Comparison of ENCODE assay signal across 8 mouse cellular contexts in genomic region chr10:68191691-68192380, GRCm38 (mm10).
DNase-seq lines count a peak whose midpoint lies in the region; ATAC-seq and TF ChIP-seq lines count a peak whose summit lies in the region.

No protein-coding gene starts in this region.

- 0 out of 2 replicates have a peak overlapping the region, but pooled peaks have one; percentile 4 for H3K4me3 ChIP-seq in intestine, postnatal 0 days (ENCODE audit: low read depth, low read length)
- H3K4me3 ChIP-seq in liver, embryonic 15.5 days (replicated peaks) = no peak overlapping the region
- no peak overlapping the region for H3K4me3 ChIP-seq in neural tube, embryonic 15.5 days (replicated peaks)

- no peak overlapping the region for H3K9ac ChIP-seq in intestine, postnatal 0 days (ENCODE audit: low read depth, low read length)
- no peak overlapping the region for H3K9ac ChIP-seq in liver, embryonic 15.5 days
- no peak overlapping the region for H3K9ac ChIP-seq in neural tube, embryonic 15.5 days (replicated peaks)

- ATAC-seq in CD4-positive, CD25-positive, alpha-beta regulatory T cell, adult 4 months = peak; percentile 44
- no peak for ATAC-seq in intestine, postnatal 0 days
- no peak for ATAC-seq in liver, embryonic 15.5 days (ENCODE audit: insufficient read depth)
- ATAC-seq in neural tube, embryonic 15.5 days (ENCODE audit: low FRiP score) = no peak

- no peaks in the 10 kb centered on the region; the same call in 1 of the 2 replicates for H3K36me3 ChIP-seq in intestine, postnatal 0 days (ENCODE audit: control insufficient read depth, insufficient read depth)
- no peaks in the 10 kb centered on the region for H3K36me3 ChIP-seq in liver, embryonic 15.5 days (replicated peaks)
- H3K36me3 ChIP-seq in neural tube, embryonic 15.5 days = no peaks in the 10 kb centered on the region

- H3K27me3 ChIP-seq in intestine, postnatal 0 days (replicated peaks; ENCODE audit: control insufficient read depth, insufficient read depth, low read length) = no peaks in the 10 kb centered on the region
- no peaks in the 10 kb centered on the region for H3K27me3 ChIP-seq in liver, embryonic 15.5 days
- no peaks in the 10 kb centered on the region for H3K27me3 ChIP-seq in neural tube, embryonic 15.5 days (replicated peaks)

- no peaks in the 10 kb centered on the region for H3K9me3 ChIP-seq in intestine, postnatal 0 days (ENCODE audit: control insufficient read depth)
- no peaks in the 10 kb centered on the region for H3K9me3 ChIP-seq in liver, embryonic 15.5 days (replicated peaks)
- no peaks in the 10 kb centered on the region for H3K9me3 ChIP-seq in neural tube, embryonic 15.5 days (replicated peaks)

- H3K4me1 ChIP-seq in intestine, postnatal 0 days (replicated peaks; ENCODE audit: control insufficient read depth, insufficient read depth, low read length) = no peaks in the 10 kb centered on the region; the same call in 1 of the 2 replicates
- 0 out of 2 replicates have a peak, but pooled peaks cover 8% of the 10 kb centered on the region for H3K4me1 ChIP-seq in liver, embryonic 15.5 days (replicated peaks)
- peaks cover 25% of the 10 kb centered on the region for H3K4me1 ChIP-seq in neural tube, embryonic 15.5 days

- no peak overlapping the region for H3K27ac ChIP-seq in intestine, postnatal 0 days (ENCODE audit: low read depth, low read length)
- no peak overlapping the region for H3K27ac ChIP-seq in liver, embryonic 15.5 days (replicated peaks)
- H3K27ac ChIP-seq in neural tube, embryonic 15.5 days (replicated peaks) = no peak overlapping the region

- TF ChIP-seq CTCF in intestine, postnatal 0 days (IDR thresholded peaks at IDR 0.05; ENCODE audit: low read depth) = no peak

- WGBS in intestine, postnatal 0 days = 35% methylated on average over 13 of the region's 13 CpGs
- WGBS in liver, embryonic 15.5 days (ENCODE audit: insufficient replicate concordance) = 45% methylated on average over 13 of the region's 13 CpGs
- 23% methylated on average over 13 of the region's 13 CpGs for WGBS in neural tube, embryonic 15.5 days

- DNase-seq in embryo, embryonic 10.5 days (ENCODE audit: low spot score) = peak; percentile 24
- no peak for DNase-seq in embryo, embryonic 9.5 days (ENCODE audit: extremely low spot score)
- DNase-seq in cerebellum, postnatal 25 days = peak; percentile 65 to 76
- peak; percentile 58 for DNase-seq in heart, adult 8-10 months (ENCODE audit: low spot score)

- H3K4me2 ChIP-seq in intestine, postnatal 0 days (replicated peaks; ENCODE audit: low read depth) = peak overlapping the region; percentile 52
- peak overlapping the region; percentile 18; the same call in 1 of the 2 replicates for H3K4me2 ChIP-seq in liver, embryonic 15.5 days
- peak overlapping the region; percentile 38 for H3K4me2 ChIP-seq in neural tube, embryonic 15.5 days
